Mouse (Mus musculus): ENCODE data around the gene Rabl6. TPM values are rescaled to one million over a fixed set of nuclear protein-coding genes. Genes with fewer than 3 reads are reported as not detected.
"Not testable (repeated sequence)": the region's sequence is repeated elsewhere in the genome, so short reads cannot be mapped to it uniquely, and the experiment has no call there.

The Rabl6 gene
- polyA plus RNA-seq, 1 experiment from 2014 or later, result 74.3 TPM

DNA sequence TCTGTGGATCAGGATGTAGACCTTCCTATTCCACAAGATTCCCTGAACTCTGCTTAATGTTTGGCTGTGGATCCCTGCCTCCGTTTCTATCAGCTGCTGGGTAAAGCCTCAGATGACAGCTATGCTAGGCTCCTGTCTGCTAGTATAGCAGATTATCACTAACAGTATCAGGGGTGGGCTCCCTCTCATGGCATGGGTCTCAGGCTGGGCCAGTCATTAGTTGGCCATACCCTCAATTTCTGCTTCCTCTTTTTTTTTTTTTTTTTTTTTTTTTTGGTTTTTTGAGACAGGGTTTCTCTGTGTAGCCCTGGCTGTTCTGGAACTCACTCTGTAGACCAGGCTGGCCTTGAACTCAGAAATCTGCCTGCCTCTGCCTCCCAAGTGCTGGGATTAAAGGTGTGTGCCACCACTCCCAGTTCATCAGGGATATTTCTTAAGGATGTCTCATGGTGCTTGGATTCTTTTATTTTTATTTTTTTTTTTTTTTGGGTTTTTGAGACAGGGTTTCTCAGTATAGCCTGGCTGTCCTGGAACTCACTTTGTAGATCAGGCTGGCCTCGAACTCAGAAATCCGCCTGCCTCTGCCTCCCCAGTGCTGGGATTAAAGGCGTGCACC, 55.0 kb downstream of the Rabl6 start:
- not testable (repeated sequence) for H3K9me3 ChIP-seq; H3K27ac ChIP-seq (replicated peaks); ATAC-seq (ENCODE audit: low read depth); H3K36me3 ChIP-seq; H3K4me3 ChIP-seq; H3K9ac ChIP-seq; H3K4me2 ChIP-seq; H3K27me3 ChIP-seq
- WGBS, result 93% methylated on average over 4 of the region's 4 CpGs
- H3K4me1 ChIP-seq (replicated peaks), result peaks cover 13% of the 10 kb centered on the region

DNA sequence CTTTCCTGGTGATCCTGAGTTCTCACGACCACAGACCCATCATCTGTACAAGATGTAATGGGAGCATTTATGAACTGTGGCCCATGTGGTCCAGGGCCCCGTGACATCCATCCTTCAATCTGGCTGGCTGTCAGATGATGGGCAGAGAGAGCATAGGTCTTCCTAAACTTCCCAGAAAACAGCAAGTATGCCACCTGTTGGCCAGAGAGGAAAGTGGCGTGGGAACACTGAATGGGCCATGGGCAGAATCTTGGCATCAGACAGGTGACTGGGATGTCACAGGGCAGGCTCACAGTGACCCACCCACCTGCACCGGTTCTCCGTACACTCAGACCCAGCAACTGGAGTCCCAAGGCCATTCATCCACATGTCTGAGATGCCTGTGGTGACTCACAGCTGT, 57.1 kb downstream of the Rabl6 start:
- H3K9ac ChIP-seq, result no peak overlapping the region
- peaks cover 8% of the 10 kb centered on the region for H3K4me1 ChIP-seq (replicated peaks)
- H3K27ac ChIP-seq (replicated peaks), result no peak overlapping the region
- ATAC-seq (ENCODE audit: low read depth), result no peak
- H3K36me3 ChIP-seq, result no peaks in the 10 kb centered on the region
- H3K4me2 ChIP-seq, result no peak overlapping the region
- H3K27me3 ChIP-seq, result no peaks in the 10 kb centered on the region
- WGBS, result 32% methylated on average over 5 of the region's 5 CpGs
- no peak overlapping the region for H3K4me3 ChIP-seq
- H3K9me3 ChIP-seq, result no peaks in the 10 kb centered on the region

DNA sequence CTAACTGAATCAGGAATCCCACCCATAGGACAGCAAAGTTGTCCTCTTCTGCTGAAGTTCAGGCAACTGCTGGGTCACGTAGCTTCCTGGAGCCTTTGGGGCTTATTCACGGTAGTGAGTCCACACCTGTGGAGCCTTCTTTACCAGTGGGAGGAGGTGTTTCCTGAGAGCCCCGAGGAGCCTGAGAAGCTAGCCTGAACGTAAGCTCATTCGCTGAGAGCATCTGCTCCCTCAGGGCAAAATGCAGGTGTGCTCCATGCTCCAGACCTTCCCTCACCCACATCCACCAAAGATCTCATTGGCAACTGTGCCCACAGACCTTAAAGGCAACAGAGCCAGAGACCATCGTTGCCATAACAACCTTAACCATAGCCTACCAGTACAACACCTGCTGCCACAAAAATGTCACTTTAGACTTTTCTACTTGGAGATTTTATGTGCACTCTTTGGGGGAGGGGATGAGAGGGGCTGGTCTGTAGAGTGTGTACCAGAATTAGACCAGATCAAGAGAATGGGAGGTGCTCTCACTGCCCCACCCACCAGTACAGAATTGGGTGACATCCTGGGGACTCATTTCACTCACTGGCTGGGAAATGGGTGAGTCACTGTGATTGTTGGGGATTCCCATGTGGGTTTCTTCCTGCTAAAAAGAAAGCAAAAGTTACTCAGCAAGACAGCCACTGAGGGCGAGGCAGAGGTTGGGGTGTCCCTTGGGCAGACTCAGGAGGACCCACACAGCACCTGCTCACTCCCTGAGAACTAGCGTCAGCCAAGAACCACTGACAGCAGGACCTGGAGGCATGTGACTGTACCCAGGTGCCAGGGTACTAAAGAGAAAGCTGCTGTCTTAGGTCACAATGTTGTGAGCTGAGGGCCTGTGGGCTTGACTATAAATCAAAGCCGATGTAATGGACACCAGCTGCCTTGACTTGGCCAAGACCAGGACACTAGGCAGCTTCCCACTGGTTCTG, 59.0 kb downstream of the Rabl6 start:
- Histone ChIP-seq H3K27me3 (no peaks in the 10 kb centered on the region), H3K36me3 (no peaks in the 10 kb centered on the region), H3K9me3 (no peaks in the 10 kb centered on the region), H3K4me2 (no peak overlapping the region), H3K4me1 (replicated peaks) (peaks cover 18% of the 10 kb centered on the region), H3K9ac (no peak overlapping the region), H3K27ac (replicated peaks) (no peak overlapping the region), H3K4me3 (no peak overlapping the region)
- no peak for ATAC-seq (ENCODE audit: low read depth)
- 77% methylated on average over 9 of the region's 9 CpGs for WGBS

DNA sequence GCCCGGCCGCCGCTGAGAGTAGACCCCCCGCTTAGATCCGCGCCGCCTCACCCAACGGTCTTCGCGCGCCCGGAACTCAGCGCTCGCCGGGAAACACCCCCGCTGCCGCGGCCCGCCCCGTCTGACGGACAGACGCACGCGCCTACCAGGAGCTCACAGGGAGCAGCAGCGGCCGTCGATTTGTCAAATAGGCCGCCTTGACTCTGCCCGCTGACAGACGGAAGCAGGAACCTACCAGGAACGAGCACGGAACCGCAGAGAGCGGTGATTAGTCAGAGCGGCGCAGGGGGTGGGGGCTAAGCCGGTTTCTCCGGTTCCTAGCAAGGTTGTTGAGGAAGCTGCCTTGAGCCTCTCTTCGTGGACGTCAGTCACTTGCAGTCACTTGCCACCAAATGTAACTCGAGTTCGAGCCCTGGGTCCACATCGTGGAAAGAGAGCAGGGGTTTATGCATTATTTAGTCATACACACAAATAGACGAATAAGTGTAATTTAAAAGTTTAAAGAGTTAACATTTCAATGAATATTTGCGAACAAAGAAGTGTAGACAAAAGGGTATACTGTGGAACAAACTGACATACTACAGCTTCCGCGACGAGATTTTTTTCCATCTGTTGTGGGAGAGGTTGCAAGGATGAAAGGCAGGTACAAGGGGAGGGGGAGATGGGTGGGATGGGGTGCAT, 61.4 kb downstream of the Rabl6 start, which contains the start of gene Traf2:
TSS of gene Traf2 (minus strand) at position 130 of the 681 bp plus-strand sequence.
- H3K27ac ChIP-seq (replicated peaks), result no peak within 1 kb of the TSS; the same call in 1 of the 2 replicates
- H3K9ac ChIP-seq, result peak within 1 kb of the TSS; percentile 78
- H3K9me3 ChIP-seq, result no peaks in the 10 kb centered on the region
- H3K4me3 ChIP-seq, result peak within 1 kb of the TSS; percentile 63
- peak; percentile 100 for ATAC-seq (ENCODE audit: low read depth)
- 3% methylated on average over 48 of the region's 48 CpGs for WGBS
- peaks cover 18% of the 10 kb centered on the region for H3K4me1 ChIP-seq (replicated peaks)
- no peaks in the 10 kb centered on the region for H3K27me3 ChIP-seq
- peak within 1 kb of the TSS; percentile 83 for H3K4me2 ChIP-seq
- H3K36me3 ChIP-seq, result no peaks in the 10 kb centered on the region

DNA sequence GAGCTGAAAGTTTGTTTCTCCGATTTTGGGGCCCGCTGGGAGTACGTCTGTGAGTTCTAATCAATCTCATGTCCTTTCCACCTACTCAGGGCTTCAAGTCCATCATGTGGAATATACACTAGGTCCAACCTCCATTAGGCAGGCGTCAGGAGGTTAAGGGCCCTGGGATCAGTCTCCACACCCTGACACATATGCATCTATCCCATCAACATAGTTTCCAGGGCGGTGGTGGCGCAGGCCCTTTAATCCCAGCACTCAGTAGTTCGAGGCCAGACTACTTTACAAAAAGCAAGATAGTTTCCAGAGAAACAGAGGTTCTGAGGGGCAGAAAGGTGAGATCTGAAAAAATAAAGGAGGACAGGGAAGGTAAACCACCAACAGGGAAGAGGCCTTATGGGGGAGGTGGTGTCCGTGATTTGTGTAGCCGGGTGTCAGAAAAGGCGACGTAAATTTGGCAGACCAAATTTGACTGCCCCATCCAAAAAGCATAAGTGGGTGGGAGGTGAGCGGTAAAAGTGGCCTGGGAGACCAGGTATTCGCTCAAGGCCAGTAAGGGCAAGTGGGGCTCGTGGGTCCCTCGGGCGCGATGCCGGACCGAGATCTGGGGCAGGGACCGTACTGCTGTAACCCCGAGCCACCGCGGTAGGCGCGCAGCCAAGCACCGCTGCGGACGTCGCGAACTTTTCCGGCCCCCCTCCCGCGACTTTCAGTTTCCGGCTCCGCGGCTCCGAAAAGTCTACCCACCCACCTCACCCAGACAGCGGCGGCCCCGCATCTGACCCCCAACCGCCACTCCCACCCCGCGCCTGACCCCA, 62.1 kb downstream of the Rabl6 start:
- 10% methylated on average over 33 of the region's 43 CpGs for WGBS
- H3K9me3 ChIP-seq, result no peaks in the 10 kb centered on the region
- ATAC-seq (ENCODE audit: low read depth), result peak; percentile 71
- H3K4me3 ChIP-seq, result peak overlapping the region; percentile 63
- H3K27ac ChIP-seq (replicated peaks), result no peak overlapping the region
- peak overlapping the region; percentile 83 for H3K4me2 ChIP-seq
- no peaks in the 10 kb centered on the region for H3K27me3 ChIP-seq
- H3K36me3 ChIP-seq, result no peaks in the 10 kb centered on the region
- peaks cover 22% of the 10 kb centered on the region for H3K4me1 ChIP-seq (replicated peaks)
- peak overlapping the region; percentile 78 for H3K9ac ChIP-seq

DNA sequence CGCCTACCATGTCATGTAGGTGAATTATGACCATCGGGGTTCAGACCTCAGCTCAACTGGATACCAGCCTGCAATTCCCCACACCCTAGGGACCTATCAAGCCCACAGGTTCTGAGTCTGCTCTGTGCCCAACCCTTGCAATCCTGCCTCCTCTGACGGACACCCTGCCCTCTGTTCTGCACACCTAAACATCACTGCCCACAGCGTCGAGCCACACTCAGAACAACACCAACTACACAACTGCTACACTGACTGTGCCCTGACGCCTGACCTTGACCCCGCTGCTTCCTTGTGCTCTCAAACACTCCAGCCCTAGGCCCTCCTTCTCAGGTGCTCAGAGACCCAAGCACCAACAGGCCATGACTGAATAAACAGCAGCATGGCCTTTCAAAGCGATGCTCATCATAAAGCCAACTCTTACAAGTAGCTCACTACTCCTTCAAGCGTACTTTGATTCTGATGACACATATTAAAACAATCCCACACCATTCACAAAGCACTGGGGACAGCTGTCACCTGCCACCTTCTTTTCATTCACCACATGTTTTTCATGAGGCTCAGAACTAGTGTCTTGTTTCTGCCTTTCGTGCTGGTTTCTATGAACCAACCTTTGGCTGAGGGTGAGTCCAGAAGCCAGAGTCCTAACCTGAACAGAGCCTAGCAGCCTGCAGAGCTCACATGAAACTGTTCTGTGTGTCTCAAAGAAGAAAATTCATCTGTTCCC, 66.5 kb downstream of the Rabl6 start:
- H3K27ac ChIP-seq (replicated peaks), result no peak overlapping the region
- H3K36me3 ChIP-seq, result peaks cover 12% of the 10 kb centered on the region
- no peaks in the 10 kb centered on the region for H3K27me3 ChIP-seq
- no peak overlapping the region for H3K9ac ChIP-seq
- no peak for ATAC-seq (ENCODE audit: low read depth)
- no peaks in the 10 kb centered on the region for H3K9me3 ChIP-seq
- no peak overlapping the region for H3K4me2 ChIP-seq
- H3K4me3 ChIP-seq, result no peak overlapping the region
- WGBS, result 80% methylated on average over 10 of the region's 10 CpGs
- H3K4me1 ChIP-seq (replicated peaks), result peaks cover 18% of the 10 kb centered on the region

DNA sequence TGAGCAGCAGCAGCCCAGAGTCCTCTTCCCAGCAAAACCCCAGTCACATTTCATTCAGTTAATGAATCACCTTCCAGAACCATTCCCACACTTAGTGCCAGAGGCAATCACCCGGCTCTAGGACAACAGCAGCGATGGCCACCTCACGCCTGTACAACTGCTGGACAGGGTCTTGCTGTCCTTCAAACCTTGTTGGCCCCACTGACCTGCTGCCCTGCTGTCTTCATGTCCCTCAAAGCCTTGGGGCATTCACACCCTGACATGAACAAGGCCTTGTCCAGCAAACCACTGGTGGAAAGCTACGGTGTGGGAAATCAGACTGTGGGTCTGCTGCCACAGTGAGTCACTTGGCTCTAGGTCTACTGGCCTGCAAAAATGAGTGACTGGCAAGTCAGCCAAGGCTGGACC, 67.8 kb downstream of the Rabl6 start:
- no peaks in the 10 kb centered on the region for H3K9me3 ChIP-seq
- peaks cover 8% of the 10 kb centered on the region; the same call in 1 of the 2 replicates for H3K4me1 ChIP-seq (replicated peaks)
- H3K36me3 ChIP-seq, result peaks cover 25% of the 10 kb centered on the region
- 89% methylated on average over 4 of the region's 4 CpGs for WGBS
- no peak for ATAC-seq (ENCODE audit: low read depth)
- no peak overlapping the region for H3K9ac ChIP-seq
- no peak overlapping the region for H3K4me3 ChIP-seq
- H3K27me3 ChIP-seq, result no peaks in the 10 kb centered on the region
- H3K27ac ChIP-seq (replicated peaks), result no peak overlapping the region
- H3K4me2 ChIP-seq, result no peak overlapping the region

DNA sequence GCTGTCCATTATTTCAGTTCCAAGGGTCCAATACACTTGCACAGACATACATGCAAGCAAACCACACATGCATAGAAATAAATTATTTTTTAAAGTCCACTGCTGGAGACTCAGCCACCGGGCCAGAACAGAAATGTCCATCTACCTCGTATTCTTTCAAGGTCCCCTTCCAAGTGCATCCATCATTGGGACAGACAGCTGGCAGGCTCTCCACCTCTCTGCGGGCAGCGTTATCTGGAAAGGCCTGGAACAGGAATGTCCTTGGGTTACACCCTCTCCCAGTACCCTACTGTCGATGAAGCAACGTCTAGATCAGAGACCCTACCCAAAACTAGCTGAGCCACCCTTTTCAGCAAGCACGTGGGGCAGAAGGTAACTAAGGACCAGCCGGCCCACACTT, 71.8 kb downstream of the Rabl6 start:
- no peak overlapping the region for H3K4me3 ChIP-seq
- WGBS, result 89% methylated on average over 8 of the region's 8 CpGs
- no peak overlapping the region for H3K27ac ChIP-seq (replicated peaks)
- no peak for ATAC-seq (ENCODE audit: low read depth)
- H3K27me3 ChIP-seq, result no peaks in the 10 kb centered on the region
- no peak overlapping the region for H3K4me2 ChIP-seq
- peaks cover 50% of the 10 kb centered on the region for H3K36me3 ChIP-seq
- no peak overlapping the region for H3K9ac ChIP-seq
- 0 out of 2 replicates have a peak, but pooled peaks cover under 1% of the 10 kb centered on the region for H3K4me1 ChIP-seq (replicated peaks)
- H3K9me3 ChIP-seq, result no peaks in the 10 kb centered on the region

DNA sequence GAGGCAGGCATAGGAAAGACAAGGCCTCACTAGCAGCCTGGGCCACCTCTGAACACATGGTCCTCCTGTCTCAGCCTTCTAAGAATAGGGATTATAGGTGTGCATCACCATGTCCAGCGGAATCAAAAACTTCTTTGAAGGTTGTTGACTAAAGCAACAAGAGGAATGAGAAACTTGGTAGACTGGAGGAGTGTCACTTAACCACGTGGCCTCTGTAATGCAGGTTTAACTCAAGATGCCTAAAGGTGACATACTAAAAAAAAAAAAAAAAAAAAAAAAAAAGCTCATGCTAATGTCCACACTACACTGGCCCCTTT, 73.5 kb downstream of the Rabl6 start:
- Histone ChIP-seq H3K9ac (no peak overlapping the region), H3K27me3 (no peaks in the 10 kb centered on the region), H3K4me1 (replicated peaks) (no peaks in the 10 kb centered on the region), H3K4me3 (no peak overlapping the region), H3K36me3 (peaks cover 66% of the 10 kb centered on the region), H3K9me3 (no peaks in the 10 kb centered on the region), H3K4me2 (no peak overlapping the region), H3K27ac (replicated peaks) (no peak overlapping the region)
- ATAC-seq (ENCODE audit: low read depth), result no peak
- 90% methylated on average over 2 of the region's 2 CpGs for WGBS

DNA sequence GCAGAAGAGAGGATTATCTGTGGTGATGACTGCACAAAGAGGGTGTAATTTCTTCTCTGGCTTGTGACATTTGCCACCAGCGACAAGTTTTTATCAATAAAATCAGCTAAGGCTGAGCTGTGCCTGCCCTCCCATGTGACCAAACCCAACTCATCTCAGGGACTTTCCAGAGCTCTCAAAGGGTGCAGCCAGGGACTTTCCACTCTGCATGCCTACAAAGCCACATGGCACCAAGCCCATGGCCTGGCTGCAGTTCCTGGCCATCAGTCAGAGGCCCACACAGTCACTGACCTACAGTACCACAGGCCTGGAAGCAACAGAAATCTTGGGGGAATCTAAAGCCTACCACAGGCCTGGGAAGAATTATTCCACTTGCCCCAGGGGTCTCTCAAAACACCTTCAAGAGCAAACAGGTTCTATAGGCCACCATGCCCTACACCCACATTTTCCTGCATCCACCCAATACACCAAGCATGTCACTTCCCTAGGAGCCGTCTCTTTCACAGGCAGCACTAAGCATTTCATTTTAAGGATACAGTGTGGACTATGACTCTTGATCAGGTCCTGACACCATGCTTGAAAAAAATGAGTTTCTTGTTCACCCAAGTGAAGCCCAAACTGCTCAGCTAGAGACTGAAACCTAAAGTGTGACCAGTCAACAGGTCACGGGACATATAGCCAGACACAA, 74.0 kb downstream of the Rabl6 start:
- Histone ChIP-seq H3K9me3 (no peaks in the 10 kb centered on the region), H3K9ac (no peak overlapping the region), H3K27me3 (no peaks in the 10 kb centered on the region), H3K4me3 (no peak overlapping the region), H3K4me2 (no peak overlapping the region), H3K36me3 (peaks cover 71% of the 10 kb centered on the region), H3K27ac (replicated peaks) (no peak overlapping the region), H3K4me1 (replicated peaks) (no peaks in the 10 kb centered on the region)
- 90% methylated on average over 3 of the region's 3 CpGs for WGBS
- ATAC-seq (ENCODE audit: low read depth), result no peak

DNA sequence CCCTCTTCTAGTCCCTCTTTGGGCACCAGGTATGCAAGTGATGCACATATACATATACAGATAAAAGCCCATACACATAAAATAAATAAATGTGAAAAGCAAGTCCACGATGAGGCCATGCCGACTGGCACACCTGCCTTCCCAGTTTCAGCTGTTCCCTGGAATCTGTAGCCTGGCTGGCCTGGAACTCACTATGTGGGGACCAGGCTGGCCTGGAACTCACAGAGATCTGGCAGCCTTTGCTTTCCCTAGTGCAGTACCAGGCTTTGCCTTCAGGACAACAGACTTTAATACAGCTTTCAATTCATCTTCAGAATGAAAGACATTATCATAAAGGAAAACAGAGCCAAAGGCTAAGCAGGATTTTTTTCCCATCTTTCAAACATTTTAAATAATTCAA, 74.6 kb downstream of the Rabl6 start:
- Histone ChIP-seq H3K4me3 (no peak overlapping the region), H3K27ac (replicated peaks) (no peak overlapping the region), H3K9me3 (no peaks in the 10 kb centered on the region), H3K36me3 (peaks cover 77% of the 10 kb centered on the region), H3K4me2 (no peak overlapping the region), H3K9ac (no peak overlapping the region), H3K4me1 (replicated peaks) (no peaks in the 10 kb centered on the region), H3K27me3 (no peaks in the 10 kb centered on the region)
- no peak for ATAC-seq (ENCODE audit: low read depth)
- 100% methylated on average over 2 of the region's 2 CpGs for WGBS
